Mouse (Mus musculus): ENCODE measurements around the gene Slc26a5. TPM values are rescaled to one million over a fixed set of nuclear protein-coding genes. Genes with fewer than 3 reads are reported as not detected.

Slc26a5 gene
- polyA plus RNA-seq, 1 experiment from 2014 or later: not detected

DNA sequence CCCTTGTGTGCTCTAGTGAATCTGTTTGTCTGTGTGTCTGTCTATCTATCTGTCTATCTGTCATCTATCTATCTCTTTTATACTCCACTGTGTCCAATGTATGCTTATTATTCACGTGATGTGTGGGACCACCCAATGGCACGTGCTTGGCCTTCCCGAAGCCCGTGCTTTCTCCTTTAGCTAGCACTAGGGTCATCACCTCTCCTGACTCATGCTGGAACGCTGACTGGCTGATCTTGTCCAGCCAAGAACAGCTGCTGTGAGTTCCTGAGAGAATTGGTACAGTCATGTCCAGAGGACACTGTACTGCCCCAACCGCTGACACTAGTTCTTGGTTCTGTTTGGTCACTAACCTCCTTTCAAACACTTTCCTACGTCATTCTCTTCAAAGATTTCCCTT, 6.8 kb downstream of the Slc26a5 start:
- Histone ChIP-seq H3K4me1 (no peaks in the 10 kb centered on the region), H3K4me2 (no peak overlapping the region), H3K36me3 (no peaks in the 10 kb centered on the region), H3K9ac (no peak overlapping the region), H3K9me3 (replicated peaks) (no peaks in the 10 kb centered on the region), H3K4me3 (replicated peaks) (no peak overlapping the region), H3K27ac (no peak overlapping the region), H3K27me3 (no peaks in the 10 kb centered on the region)
- 86% methylated on average over 7 of the region's 7 CpGs for WGBS
- no peak for ATAC-seq (replicated peaks; ENCODE audit: low FRiP score)

DNA sequence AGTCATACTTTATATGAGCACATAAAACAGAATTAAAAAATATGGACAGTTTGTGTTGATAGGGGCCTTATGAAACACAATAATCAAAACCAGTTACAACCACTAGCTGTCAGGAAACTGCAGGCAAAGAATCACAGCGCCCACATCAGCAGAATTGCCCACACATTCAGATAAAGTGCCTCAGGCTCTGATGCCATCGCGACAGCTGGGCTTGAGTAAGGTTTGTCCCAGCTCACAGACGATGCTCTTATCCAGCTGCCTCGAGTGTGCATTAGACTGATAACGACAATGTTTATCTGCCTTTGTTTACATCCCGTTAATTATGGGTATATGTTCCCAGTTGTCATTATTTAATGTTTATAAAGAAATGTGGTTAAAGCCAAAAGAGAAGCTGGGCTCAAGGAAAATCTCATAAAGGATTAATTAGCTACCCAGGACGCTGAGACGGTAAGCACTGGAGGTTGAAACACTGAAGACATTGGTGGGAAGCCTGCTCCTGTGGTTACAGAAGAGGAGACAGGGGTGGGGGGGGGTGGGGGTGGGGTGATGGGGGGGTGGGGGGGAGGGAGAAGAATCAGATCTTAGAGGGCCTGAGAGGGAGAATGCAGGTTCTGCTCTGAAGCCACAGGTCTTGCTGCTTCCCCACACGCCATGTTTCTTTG, 13.6 kb downstream of the Slc26a5 start:
- no peaks in the 10 kb centered on the region for H3K9me3 ChIP-seq (replicated peaks)
- H3K27ac ChIP-seq: no peak overlapping the region
- H3K4me2 ChIP-seq: no peak overlapping the region
- no peaks in the 10 kb centered on the region for H3K36me3 ChIP-seq
- ATAC-seq (replicated peaks; ENCODE audit: low FRiP score): no peak
- WGBS: 70% methylated on average over 10 of the region's 10 CpGs
- no peaks in the 10 kb centered on the region for H3K27me3 ChIP-seq
- no peaks in the 10 kb centered on the region for H3K4me1 ChIP-seq
- H3K4me3 ChIP-seq (replicated peaks): no peak overlapping the region
- no peak overlapping the region for H3K9ac ChIP-seq

DNA sequence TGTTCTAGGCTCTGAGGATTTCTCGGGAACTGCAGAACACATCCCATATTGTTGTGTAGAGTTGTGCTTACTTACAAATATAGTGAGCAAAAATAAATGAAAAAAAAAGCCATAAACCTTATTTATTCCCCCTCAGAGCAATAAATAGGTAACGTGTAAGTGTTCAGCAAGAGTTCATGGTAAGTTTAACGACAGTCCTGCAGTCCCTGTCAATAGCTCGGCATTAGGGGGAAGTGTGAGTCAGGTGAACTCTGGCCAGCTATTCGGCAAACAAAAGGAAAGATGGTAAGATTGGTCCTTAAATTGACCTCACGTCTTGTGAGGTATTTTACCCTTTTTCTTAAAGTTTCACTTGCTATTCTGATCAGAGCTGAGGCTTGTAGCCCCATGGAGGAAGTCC, 18.0 kb downstream of the Slc26a5 start:
- Histone ChIP-seq H3K4me2 (no peak overlapping the region), H3K36me3 (no peaks in the 10 kb centered on the region), H3K27me3 (no peaks in the 10 kb centered on the region), H3K9me3 (replicated peaks) (no peaks in the 10 kb centered on the region), H3K4me3 (replicated peaks) (no peak overlapping the region), H3K27ac (no peak overlapping the region), H3K9ac (no peak overlapping the region), H3K4me1 (no peaks in the 10 kb centered on the region)
- no peak for ATAC-seq (replicated peaks; ENCODE audit: low FRiP score)
- 56% methylated on average over 6 of the region's 6 CpGs for WGBS

DNA sequence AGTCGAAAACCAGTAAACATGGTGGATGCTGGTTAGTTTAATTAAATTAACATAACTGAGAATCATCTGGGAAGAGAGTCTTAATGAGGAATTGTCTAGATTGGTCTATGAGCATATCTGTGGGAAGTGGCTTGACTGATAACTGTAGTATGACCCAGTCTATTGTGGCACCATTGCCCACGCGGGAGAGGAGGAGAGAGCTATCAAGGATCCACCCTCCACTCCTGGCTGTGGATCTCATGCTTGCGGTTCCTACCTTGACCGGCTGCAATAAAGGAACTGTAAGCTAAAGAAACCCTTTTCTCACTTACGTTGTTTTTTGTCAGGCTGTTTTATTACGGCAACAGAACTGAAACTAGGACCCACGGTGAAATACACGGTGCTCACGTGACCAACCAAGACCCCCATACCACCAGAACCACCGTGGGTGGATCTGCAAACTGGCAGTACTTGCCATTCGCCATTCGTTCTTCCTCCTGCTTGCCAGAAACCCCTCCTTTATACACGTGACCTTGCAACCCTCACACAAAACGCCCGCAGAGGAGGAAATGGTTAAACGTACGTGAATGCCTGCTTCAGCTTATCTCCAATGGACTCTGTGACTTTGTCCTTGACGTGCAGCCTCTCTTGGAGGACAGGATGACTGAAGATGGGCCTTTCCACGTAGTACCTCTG, 18.7 kb downstream of the Slc26a5 start:
- H3K4me3 ChIP-seq (replicated peaks): no peak overlapping the region
- no peaks in the 10 kb centered on the region for H3K27me3 ChIP-seq
- H3K9me3 ChIP-seq (replicated peaks): no peaks in the 10 kb centered on the region
- no peak overlapping the region for H3K27ac ChIP-seq
- no peaks in the 10 kb centered on the region for H3K36me3 ChIP-seq
- 78% methylated on average over 20 of the region's 20 CpGs for WGBS
- ATAC-seq (replicated peaks; ENCODE audit: low FRiP score): no peak
- H3K4me2 ChIP-seq: no peak overlapping the region
- H3K4me1 ChIP-seq: no peaks in the 10 kb centered on the region
- H3K9ac ChIP-seq: no peak overlapping the region

DNA sequence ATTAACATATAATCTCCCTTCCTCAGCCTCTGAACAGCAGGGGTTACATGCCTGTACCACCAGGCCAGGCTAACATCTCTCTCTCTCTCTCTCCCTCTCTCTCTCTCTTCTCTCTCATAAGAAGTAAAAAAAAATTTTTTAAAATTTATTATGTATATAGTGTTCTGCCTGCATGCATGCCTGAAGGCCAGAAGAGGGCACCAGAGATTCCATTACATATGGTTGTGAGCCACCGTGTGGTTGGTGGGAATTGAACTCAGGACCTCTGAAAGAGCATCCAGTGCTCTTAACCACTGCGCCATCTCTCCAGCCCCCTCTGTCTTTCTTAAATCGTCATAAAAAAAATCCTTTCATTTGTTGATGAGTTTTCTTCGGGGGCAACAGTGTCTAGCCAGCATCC, 20.7 kb downstream of the Slc26a5 start:
- H3K9ac ChIP-seq: no peak overlapping the region
- H3K4me1 ChIP-seq: no peaks in the 10 kb centered on the region
- H3K36me3 ChIP-seq: no peaks in the 10 kb centered on the region
- H3K9me3 ChIP-seq (replicated peaks): no peaks in the 10 kb centered on the region
- no peaks in the 10 kb centered on the region for H3K27me3 ChIP-seq
- H3K4me3 ChIP-seq (replicated peaks): no peak overlapping the region
- no peak overlapping the region for H3K4me2 ChIP-seq
- no peak overlapping the region for H3K27ac ChIP-seq
- no peak for ATAC-seq (replicated peaks; ENCODE audit: low FRiP score)
- 71% methylated on average over 4 of the region's 4 CpGs for WGBS

- no peak for ATAC-seq (replicated peaks; ENCODE audit: low FRiP score)
- no peak overlapping the region for H3K9ac ChIP-seq
- H3K4me2 ChIP-seq: no peak overlapping the region
- no peak overlapping the region for H3K27ac ChIP-seq
- H3K4me3 ChIP-seq (replicated peaks): no peak overlapping the region
- H3K27me3 ChIP-seq: no peaks in the 10 kb centered on the region
- no peaks in the 10 kb centered on the region for H3K9me3 ChIP-seq (replicated peaks)
- no peaks in the 10 kb centered on the region for H3K36me3 ChIP-seq
- H3K4me1 ChIP-seq: no peaks in the 10 kb centered on the region
- WGBS: 60% methylated on average over 3 of the region's 3 CpGs
These were observed 33.6 kb downstream of the Slc26a5 start for GRCm38 (mm10) chr5:21831761-21832160.

DNA sequence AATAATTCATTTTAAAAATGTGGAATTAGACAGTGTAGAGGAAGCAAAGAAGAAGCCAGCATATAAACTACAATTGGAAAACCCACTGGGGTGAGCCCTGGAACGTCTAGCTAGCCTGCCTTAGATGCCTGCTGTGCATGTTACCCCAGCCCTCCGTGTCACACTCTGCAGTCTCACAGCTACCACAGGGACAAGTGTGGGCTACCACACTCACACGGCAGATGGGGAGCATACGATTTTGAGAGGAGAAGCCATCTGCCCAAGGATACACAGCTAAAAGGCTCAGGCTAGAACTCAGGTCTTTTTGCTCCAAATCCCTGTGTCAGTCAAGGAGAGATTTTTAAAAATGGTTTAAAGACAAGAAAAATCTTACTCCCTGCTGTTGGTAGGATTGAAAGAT, 36.5 kb downstream of the Slc26a5 start:
- no peak for ATAC-seq (replicated peaks; ENCODE audit: low FRiP score)
- no peak overlapping the region for H3K4me3 ChIP-seq (replicated peaks)
- 69% methylated on average over 4 of the region's 4 CpGs for WGBS
- no peaks in the 10 kb centered on the region for H3K36me3 ChIP-seq
- no peaks in the 10 kb centered on the region for H3K9me3 ChIP-seq (replicated peaks)
- no peak overlapping the region for H3K9ac ChIP-seq
- H3K27me3 ChIP-seq: no peaks in the 10 kb centered on the region
- 0 out of 2 replicates have a peak, but pooled peaks cover 4% of the 10 kb centered on the region for H3K4me1 ChIP-seq
- H3K27ac ChIP-seq: no peak overlapping the region
- H3K4me2 ChIP-seq: no peak overlapping the region

- H3K4me2 ChIP-seq: no peak overlapping the region
- no peak overlapping the region for H3K27ac ChIP-seq
- H3K36me3 ChIP-seq: no peaks in the 10 kb centered on the region
- H3K4me3 ChIP-seq (replicated peaks): no peak overlapping the region
- 0 out of 2 replicates have a peak, but pooled peaks cover 4% of the 10 kb centered on the region for H3K4me1 ChIP-seq
- no peaks in the 10 kb centered on the region for H3K9me3 ChIP-seq (replicated peaks)
- H3K9ac ChIP-seq: no peak overlapping the region
- 13% methylated on average over 6 of the region's 6 CpGs for WGBS
- H3K27me3 ChIP-seq: no peaks in the 10 kb centered on the region
- peak; percentile 77 for ATAC-seq (replicated peaks; ENCODE audit: low FRiP score)
These were observed 37.8 kb downstream of the Slc26a5 start for GRCm38 (mm10) chr5:21827643-21828042.

- ATAC-seq (replicated peaks; ENCODE audit: low FRiP score): no peak
- H3K9me3 ChIP-seq (replicated peaks): no peaks in the 10 kb centered on the region
- no peak overlapping the region for H3K9ac ChIP-seq
- WGBS: 26% methylated on average over 7 of the region's 7 CpGs
- H3K27ac ChIP-seq: no peak overlapping the region
- no peaks in the 10 kb centered on the region for H3K36me3 ChIP-seq
- no peaks in the 10 kb centered on the region for H3K27me3 ChIP-seq
- H3K4me3 ChIP-seq (replicated peaks): no peak overlapping the region
- H3K4me1 ChIP-seq: 0 out of 2 replicates have a peak, but pooled peaks cover 4% of the 10 kb centered on the region
- H3K4me2 ChIP-seq: no peak overlapping the region
These were observed 39.0 kb downstream of the Slc26a5 start for GRCm38 (mm10) chr5:21826370-21826769.

GRCm38 (mm10) chr5:21813994-21814393, 51.4 kb downstream of the Slc26a5 start:
- WGBS: 58% methylated on average over 1 of the region's 1 CpGs
- Histone ChIP-seq H3K9me3 (replicated peaks) (no peaks in the 10 kb centered on the region), H3K9ac (no peak overlapping the region), H3K36me3 (no peaks in the 10 kb centered on the region), H3K27me3 (no peaks in the 10 kb centered on the region), H3K4me3 (replicated peaks) (no peak overlapping the region), H3K4me1 (no peaks in the 10 kb centered on the region), H3K4me2 (no peak overlapping the region), H3K27ac (no peak overlapping the region)
- ATAC-seq (replicated peaks; ENCODE audit: low FRiP score): no peak

GRCm38 (mm10) chr5:21810924-21811323, 54.5 kb downstream of the Slc26a5 start:
- 78% methylated on average over 10 of the region's 10 CpGs for WGBS
- no peaks in the 10 kb centered on the region for H3K9me3 ChIP-seq (replicated peaks)
- no peaks in the 10 kb centered on the region for H3K27me3 ChIP-seq
- no peaks in the 10 kb centered on the region for H3K4me1 ChIP-seq
- no peak for ATAC-seq (replicated peaks; ENCODE audit: low FRiP score)
- no peak overlapping the region for H3K9ac ChIP-seq
- no peak overlapping the region for H3K27ac ChIP-seq
- no peak overlapping the region for H3K4me3 ChIP-seq (replicated peaks)
- H3K4me2 ChIP-seq: no peak overlapping the region
- H3K36me3 ChIP-seq: no peaks in the 10 kb centered on the region

DNA sequence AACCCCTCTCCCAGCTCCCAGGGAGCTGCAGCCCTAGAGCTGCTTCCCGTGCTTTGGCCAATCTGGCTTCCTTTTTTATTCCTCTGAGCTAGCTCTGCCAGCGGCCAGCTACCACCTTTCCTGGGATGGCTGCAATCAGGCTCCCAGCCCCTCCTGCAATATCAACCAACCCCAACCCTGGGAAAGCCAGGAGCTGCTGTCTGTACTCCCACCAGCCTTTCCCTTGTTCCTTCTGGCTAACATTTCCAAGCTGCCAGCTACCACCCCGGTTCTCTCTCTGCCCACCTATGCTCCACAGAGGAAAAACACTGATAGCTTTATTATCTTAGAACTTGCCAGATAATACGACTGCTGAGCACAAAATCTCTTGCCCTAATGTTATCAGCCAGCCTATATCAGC, 60.6 kb downstream of the Slc26a5 start:
- H3K4me2 ChIP-seq: no peak overlapping the region
- no peak overlapping the region for H3K27ac ChIP-seq
- no peaks in the 10 kb centered on the region for H3K9me3 ChIP-seq (replicated peaks)
- H3K36me3 ChIP-seq: peaks cover 46% of the 10 kb centered on the region
- no peak for ATAC-seq (replicated peaks; ENCODE audit: low FRiP score)
- no peaks in the 10 kb centered on the region for H3K4me1 ChIP-seq
- H3K27me3 ChIP-seq: no peaks in the 10 kb centered on the region
- H3K9ac ChIP-seq: no peak overlapping the region
- 75% methylated on average over 4 of the region's 4 CpGs for WGBS
- no peak overlapping the region for H3K4me3 ChIP-seq (replicated peaks)

All from kidney, embryonic 15.5 days (tissue).